Mouse (Mus musculus): ENCODE measurements around the gene Dmgdh.

Gene Dmgdh

DNA sequence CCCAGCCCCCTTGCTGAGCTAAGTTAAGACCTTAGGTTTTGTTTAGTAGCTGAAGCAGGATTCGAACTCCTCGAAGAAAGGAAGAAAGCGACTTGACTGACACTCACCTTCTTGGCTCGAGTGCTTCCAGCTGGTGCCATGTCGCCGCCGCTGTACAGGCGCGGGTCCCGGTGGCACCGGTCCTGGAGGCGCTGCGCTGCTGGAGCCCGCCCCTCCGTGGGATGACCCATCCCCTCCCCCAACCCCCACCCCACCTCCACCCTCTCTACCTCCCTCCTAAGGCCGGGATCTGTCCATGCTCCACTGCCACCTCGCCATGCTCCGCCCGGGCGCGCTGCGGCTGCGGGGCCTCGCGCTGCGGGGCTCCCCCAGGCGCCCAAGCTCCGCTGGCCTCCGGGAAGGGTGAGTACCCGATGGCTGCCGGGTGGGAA, at the start of gene Dmgdh, which contains the start of gene Bhmt2:
Gene Dmgdh, plus strand, starts transcription at position 303 of the 431 bp plus-strand sequence.
Gene Bhmt2, minus strand, starts transcription at position 172 of the 431 bp plus-strand sequence.
- no peak for DNase-seq (ENCODE audit: low read depth)

- DNase-seq (ENCODE audit: low read depth) = no peak
Observed at GRCm38 (mm10) chr13:93628861-93629260, 45.4 kb upstream of the Dmgdh start.

GRCm38 (mm10) chr13:93630941-93631705, 43.1 kb upstream of the Dmgdh start:
- DNase-seq (ENCODE audit: low read depth) = no peak

DNA sequence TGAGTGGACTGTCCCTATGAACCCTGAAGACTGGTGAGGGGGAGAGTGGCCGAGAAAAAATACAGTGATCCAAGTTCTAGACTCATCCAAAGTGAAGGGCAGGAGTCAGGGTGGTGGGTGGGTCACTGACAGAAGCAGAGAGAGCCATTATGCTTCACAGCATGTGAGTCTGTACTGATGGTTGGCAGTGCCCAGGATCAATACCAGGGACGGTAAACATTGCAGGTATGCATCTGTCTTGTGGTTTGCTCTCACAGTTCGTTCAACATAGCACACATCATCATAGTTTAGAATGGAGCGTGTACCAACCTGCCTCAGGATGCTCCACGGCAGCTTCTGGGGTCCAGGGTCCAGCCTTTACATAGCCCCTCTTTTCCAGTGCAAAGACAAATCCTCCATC, 41.3 kb upstream of the Dmgdh start:
- DNase-seq (ENCODE audit: low read depth) = no peak

DNA sequence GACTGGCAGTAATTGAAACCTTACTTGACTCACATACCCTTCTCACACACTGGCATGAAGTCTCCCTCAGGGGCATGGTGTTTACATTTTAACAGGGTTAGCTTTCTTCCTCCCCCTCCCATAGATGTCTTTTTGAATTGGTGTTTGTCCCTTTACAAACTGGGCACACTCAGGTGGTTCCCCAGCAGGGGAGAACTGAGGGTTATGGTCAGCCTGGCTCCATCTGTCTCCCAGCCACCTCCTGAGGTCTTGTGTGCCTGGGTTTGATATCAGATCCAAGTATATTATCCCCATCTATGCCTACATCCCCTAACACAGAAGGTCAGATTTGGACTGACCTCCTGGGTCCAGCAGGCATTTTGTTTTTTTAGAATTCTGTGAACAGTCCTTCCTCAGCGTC, 37.7 kb upstream of the Dmgdh start:
- DNase-seq (ENCODE audit: low read depth) = no peak

DNA sequence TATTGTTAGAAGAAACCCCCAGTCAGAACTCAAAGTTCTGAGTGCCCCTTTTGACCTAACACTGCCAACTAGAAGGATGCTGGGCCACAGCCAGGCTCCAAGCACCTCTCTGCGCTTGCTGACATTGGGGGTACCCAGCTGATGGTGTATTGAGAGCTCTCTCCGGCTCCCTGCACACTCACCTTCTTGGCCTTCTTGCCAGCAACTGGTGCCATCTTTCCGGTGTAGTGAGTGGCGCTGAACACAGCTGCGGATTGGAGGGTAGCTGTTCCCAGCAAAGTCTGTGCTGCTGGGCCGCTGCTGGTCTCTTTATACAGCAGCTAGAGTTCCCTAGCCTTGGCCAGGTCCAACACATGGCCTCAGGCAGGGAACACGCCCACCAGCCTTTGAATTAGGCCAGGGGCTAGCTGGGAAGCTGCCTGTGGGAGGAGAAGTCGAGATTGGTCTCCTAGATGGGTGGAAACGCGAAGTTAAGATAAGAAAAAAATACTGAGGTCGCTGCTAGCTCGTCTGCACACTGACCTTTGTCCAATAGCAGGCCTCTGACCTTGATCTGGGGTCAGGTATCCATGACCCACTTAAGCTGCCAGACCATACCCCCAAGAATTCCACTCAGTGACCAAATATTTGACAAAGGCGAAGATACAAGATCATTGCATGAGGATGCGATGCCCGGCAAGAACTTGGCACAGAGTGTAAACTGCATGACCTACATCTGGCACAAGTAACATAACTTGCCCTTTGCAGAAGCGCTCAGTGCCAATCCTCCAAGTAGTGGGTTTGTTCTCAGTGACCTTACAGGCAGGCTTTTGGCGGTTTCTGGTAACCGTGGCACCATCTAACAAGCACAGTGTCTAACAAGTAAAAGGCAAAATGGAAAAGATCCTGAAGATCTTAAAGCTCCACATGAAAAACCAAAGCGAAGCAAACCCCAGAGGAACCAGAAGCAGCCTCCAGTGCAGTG, 36.7 kb upstream of the Dmgdh start, which contains the start of gene Bhmt:
Gene Bhmt, minus strand, starts transcription at position 680 of the 964 bp plus-strand sequence.
- no peak for DNase-seq (ENCODE audit: low read depth)

GRCm38 (mm10) chr13:93639636-93640035, 34.6 kb upstream of the Dmgdh start:
- no peak for DNase-seq (ENCODE audit: low read depth)

DNA sequence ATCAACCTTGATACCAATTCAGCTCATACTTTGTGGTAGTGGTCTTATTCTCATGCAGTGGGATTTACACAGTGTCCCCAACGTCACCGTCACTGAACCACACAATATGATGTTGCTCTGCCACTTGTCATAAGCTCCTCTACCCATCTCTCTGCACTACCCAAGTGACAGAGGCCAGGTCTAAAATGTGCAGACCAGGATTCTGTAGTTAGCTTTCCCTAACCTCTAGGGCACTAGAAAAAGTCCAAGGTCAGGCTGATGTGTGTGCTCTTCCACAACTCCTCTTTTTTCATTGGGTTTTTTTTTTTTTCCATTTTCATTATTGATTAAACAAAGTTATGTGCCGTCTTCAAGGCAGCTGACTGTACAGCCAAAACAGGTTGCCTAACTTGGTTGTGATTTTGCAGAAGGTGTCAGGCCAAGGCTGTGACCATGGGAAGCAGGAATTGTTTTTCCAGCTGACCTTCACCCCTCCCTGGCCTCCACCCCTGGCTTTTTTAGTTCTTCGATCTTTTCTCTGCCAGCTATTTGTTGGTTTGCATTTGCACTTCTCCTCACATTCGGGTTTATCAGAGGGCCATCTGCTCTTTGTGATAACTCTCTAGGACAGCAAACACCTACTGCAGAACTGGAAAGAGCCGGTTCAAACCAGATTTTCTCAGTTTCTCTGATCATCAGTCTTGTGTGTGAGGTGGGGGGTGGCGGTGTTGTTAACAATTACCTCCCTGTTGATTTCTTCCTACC, 25.7 kb upstream of the Dmgdh start:
- no peak for DNase-seq (ENCODE audit: low read depth)

- DNase-seq (ENCODE audit: low read depth) = no peak
Observed at GRCm38 (mm10) chr13:93653382-93653781, 20.9 kb upstream of the Dmgdh start.

DNA sequence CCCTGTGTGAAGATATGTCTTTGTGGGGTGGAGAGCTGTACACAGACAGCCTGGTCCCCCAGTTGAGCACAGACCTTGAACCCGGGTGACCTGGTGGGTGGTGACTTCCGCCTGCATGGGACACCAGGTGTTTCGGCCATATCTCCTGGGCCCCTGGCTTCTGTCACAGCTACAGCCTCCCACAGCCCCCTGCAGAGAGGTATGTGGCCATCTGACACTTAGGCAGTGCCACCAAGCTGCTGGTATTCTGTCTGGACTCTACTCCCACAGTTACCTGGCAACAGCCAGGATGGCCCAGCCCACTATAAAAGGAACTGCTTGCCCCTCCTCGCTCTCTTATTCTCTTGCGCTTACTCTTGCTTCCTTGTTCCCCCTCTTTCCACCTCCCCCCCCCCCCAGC, 16.3 kb upstream of the Dmgdh start:
- no peak for DNase-seq (ENCODE audit: low read depth)

GRCm38 (mm10) chr13:93667586-93667985, 6.6 kb upstream of the Dmgdh start:
- no peak for DNase-seq (ENCODE audit: low read depth)

DNA sequence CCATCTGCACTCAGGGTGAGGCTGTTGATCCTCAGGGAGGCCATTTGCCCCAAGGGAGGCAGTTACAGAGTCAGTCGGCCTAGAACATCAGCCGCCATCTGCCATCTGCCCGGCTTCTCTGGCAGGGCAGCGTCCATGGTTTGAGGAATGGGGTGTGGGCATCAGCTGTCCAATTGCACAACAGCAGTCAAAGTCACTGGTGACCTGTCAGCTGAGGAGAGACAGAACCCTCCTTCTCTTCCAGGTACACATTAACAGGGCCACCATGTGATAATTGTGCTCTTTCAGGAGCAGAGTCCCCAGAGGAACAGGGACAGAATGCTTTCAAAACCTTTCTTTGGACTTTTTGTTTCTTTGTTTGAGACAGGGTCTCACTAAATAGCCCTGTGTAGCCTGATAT, 1.9 kb upstream of the Dmgdh start:
- no peak for DNase-seq (ENCODE audit: low read depth)

GRCm38 (mm10) chr13:93673296-93673695, 937 bp upstream of the Dmgdh start:
- DNase-seq (ENCODE audit: low read depth) = no peak

DNA sequence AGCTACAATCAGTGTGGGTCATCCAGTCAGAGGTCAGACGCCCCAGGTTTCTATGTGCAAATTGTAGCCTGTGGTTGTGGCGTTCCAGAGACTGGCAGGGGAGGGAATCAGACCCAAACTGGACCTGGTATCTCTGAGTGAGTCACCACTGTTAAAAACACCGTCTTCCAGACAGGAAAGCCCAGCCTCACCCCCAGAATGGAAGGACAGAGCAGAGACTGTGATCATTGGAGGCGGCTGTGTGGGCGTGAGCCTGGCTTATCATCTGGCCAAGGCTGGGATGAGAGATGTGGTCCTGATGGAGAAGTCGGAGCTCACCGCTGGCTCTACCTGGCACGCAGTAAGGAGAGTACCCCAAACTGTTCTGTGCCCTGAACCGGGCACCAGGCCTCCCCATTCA, 2.6 kb downstream of the Dmgdh start:
- no peak for DNase-seq (ENCODE audit: low read depth)

DNA sequence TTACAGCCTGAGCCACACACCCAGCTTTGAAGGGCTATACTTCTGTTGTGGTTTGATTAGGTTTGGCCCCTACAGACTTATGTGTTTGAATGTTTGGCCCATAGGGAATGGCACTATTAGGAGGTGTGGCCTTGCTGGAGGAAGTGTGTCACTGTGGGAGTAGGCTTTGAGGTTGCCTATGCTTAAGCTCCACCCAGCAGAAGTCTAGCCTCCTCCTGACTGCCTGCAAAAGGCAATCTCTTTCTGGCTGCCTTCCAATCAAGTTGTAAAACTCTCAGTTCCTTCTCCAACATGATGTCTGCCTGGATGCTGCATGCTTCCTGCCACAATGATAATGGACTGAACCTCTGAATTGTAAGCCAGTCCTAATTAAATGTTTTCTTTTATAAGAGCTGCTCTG, 9.1 kb downstream of the Dmgdh start:
- no peak for DNase-seq (ENCODE audit: low read depth)

- no peak for DNase-seq (ENCODE audit: low read depth)
Observed at GRCm38 (mm10) chr13:93685226-93685625, 11.0 kb downstream of the Dmgdh start.

GRCm38 (mm10) chr13:93687321-93687720, 13.1 kb downstream of the Dmgdh start:
- DNase-seq (ENCODE audit: low read depth) = no peak

GRCm38 (mm10) chr13:93689566-93689965, 15.3 kb downstream of the Dmgdh start:
- no peak for DNase-seq (ENCODE audit: low read depth)

GRCm38 (mm10) chr13:93690821-93691220, 16.6 kb downstream of the Dmgdh start:
- no peak for DNase-seq (ENCODE audit: low read depth)

- no peak for DNase-seq (ENCODE audit: low read depth)
Observed at GRCm38 (mm10) chr13:93698866-93699265, 24.6 kb downstream of the Dmgdh start.

GRCm38 (mm10) chr13:93705697-93706096, 31.5 kb downstream of the Dmgdh start:
- DNase-seq (ENCODE audit: low read depth) = no peak

DNA sequence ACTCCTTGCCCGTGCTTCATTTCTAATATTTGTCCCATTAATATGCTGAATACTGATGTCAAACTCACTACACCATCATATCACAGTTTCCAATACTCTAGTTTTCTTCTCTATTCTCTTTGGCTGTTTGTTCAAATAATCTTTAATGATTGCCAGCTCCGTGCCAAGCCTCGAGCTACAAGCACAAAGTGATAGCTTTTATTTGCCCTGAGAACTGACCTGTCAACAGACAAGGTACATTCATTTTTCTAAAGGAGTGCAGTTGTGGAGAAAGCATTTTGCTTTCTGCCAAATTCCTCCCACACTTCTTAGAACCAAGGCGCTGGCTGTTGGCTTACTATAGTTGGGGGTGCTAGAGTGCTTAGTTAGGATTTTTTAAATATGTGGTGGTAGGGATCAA, 33.0 kb downstream of the Dmgdh start:
- DNase-seq (ENCODE audit: low read depth) = no peak
